Mouse (Mus musculus): Measurements from ENCODE around the gene Mgat4a. TPM values are rescaled to one million over a fixed set of nuclear protein-coding genes. Genes with fewer than 3 reads are reported as not detected.

Mgat4a gene
- total and polyA plus RNA-seq, 3 experiments: 22.3 to 23.2 (median 22.9) TPM

- no peak for TF ChIP-seq NRF1 (IDR thresholded peaks at IDR 0.05; ENCODE audit: low read depth, low read length)
- TF ChIP-seq USF1 (IDR thresholded peaks at IDR 0.05; ENCODE audit: low read depth, low read length): no peak
- peak; percentile 88 for TF ChIP-seq JUND (conservative IDR thresholded peaks at IDR 0.05; ENCODE audit: low read depth, low read length)
- no peak for TF ChIP-seq HCFC1 (IDR thresholded peaks at IDR 0.05; ENCODE audit: low read depth, low read length)
- TF ChIP-seq MXI1 (IDR thresholded peaks at IDR 0.05; ENCODE audit: low read depth, low read length): no peak
- no peak for TF ChIP-seq POLR2AphosphoS2 (IDR thresholded peaks at IDR 0.05; ENCODE audit: low read depth, low read length)
- TF ChIP-seq IRF4 (IDR thresholded peaks at IDR 0.05; ENCODE audit: low read depth, low read length): peak; percentile 93
- no peak for TF ChIP-seq RCOR1 (conservative IDR thresholded peaks at IDR 0.05; ENCODE audit: low read depth, low read length)
- TF ChIP-seq KAT2A (IDR thresholded peaks at IDR 0.05; ENCODE audit: insufficient replicate concordance, low read length): no peak
- no peak for TF ChIP-seq CHD1 (IDR thresholded peaks at IDR 0.05; ENCODE audit: low read depth, low read length)
- TF ChIP-seq CHD2 (IDR thresholded peaks at IDR 0.05; ENCODE audit: low read length): no peak
- TF ChIP-seq ELF1 (IDR thresholded peaks at IDR 0.05; ENCODE audit: low read depth, low read length): no peak
- 0 out of 2 replicates have a peak, but pooled peaks have one; percentile 10 for TF ChIP-seq ETS1 (conservative IDR thresholded peaks at IDR 0.05; ENCODE audit: low read depth, low read length)
- TF ChIP-seq JUN (IDR thresholded peaks at IDR 0.05; ENCODE audit: insufficient read depth, low read depth, low read length): peak; percentile 67
- TF ChIP-seq MYC (IDR thresholded peaks at IDR 0.05; ENCODE audit: low read depth, low read length): no peak
- TF ChIP-seq E2F4 (IDR thresholded peaks at IDR 0.05; ENCODE audit: insufficient replicate concordance, low read depth, low read length): no peak
- TF ChIP-seq UBTF (IDR thresholded peaks at IDR 0.05; ENCODE audit: low read depth, low read length): no peak
- no peak for TF ChIP-seq CTCF (conservative IDR thresholded peaks at IDR 0.05 in 1 of 2, IDR thresholded peaks at IDR 0.05 in 1 of 2; ENCODE audit: low read depth in 2 of 2, low read length in 2 of 2)
- TF ChIP-seq BHLHE40 (IDR thresholded peaks at IDR 0.05; ENCODE audit: low read depth, low read length): peak; percentile 43; the same call in 1 of the 2 replicates
- no peak for TF ChIP-seq SMC3 (IDR thresholded peaks at IDR 0.05; ENCODE audit: low read depth, low read length)
- TF ChIP-seq EP300 (IDR thresholded peaks at IDR 0.05; ENCODE audit: low read length): peak; percentile 58
- no peak for TF ChIP-seq TBP (conservative IDR thresholded peaks at IDR 0.05; ENCODE audit: low read depth, low read length)
- TF ChIP-seq SIN3A (IDR thresholded peaks at IDR 0.05; ENCODE audit: low read length): no peak
- 0 out of 2 replicates have a peak, but pooled peaks have one; percentile 23 for TF ChIP-seq POLR2A (IDR thresholded peaks at IDR 0.05; ENCODE audit: low read depth, low read length)
- Histone ChIP-seq H3K27ac (ENCODE audit: insufficient read depth, low read depth) (no peak overlapping the region), H3K27me3 (replicated peaks) (no peaks in the 10 kb centered on the region), H3K36me3 (replicated peaks in 1 of 2; ENCODE audit: control insufficient read depth in 1 of 2, insufficient read depth in 1 of 2, low read length in 1 of 2) (no peaks in the 10 kb centered on the region), H3K4me1 (ENCODE audit: control insufficient read depth in 1 of 2, insufficient read depth in 2 of 2) (peaks cover 9 to 22% of the 10 kb centered on the region in 2 experiments), H3K9me3 (replicated peaks; ENCODE audit: low read length) (no peaks in the 10 kb centered on the region), H3K9ac (ENCODE audit: insufficient read depth, low read depth) (no peak overlapping the region), H3K4me3 (replicated peaks in 1 of 3; ENCODE audit: low read depth in 2 of 3, low read length in 2 of 3, poor library complexity in 1 of 3) (no peak overlapping the region), H3K79me2 (replicated peaks; ENCODE audit: control insufficient read depth, extremely low read depth, insufficient read depth, poor library complexity, severe bottlenecking) (no peaks in the 10 kb centered on the region), H3K4me2 (ENCODE audit: insufficient read depth, low read depth, poor library complexity, severe bottlenecking) (no peak overlapping the region)
- in situ Hi-C loops (cut with MboI; ENCODE audit: low pct_ligation_motif_present, low pct_unique_long_range_greater_than_20kb, low sequenced_read_pairs) (no loop called here), dilution Hi-C loops (cut with MboI; ENCODE audit: extremely low pct_ligation_motif_present, extremely low pct_unique_long_range_greater_than_20kb, low sequenced_read_pairs) (no loop called here)
- DNase-seq (ENCODE audit: extremely low read depth): peak; percentile 27
These were observed 8.7 kb upstream of the Mgat4a start for GRCm38 (mm10) chr1:37549501-37549900.
